Mouse (Mus musculus) kidney, adult 8-10 months (tissue): ENCODE measurements around the gene Arid2.

ENCODE experiments used
- DNase-seq, 2 experiments: peaks; one replicate each; pipeline ENCODE4 v3.0.0; 2022

Arid2 gene

GRCm38 (mm10) chr15:96345312-96345849 lies 58.1 kb downstream of the Arid2 start:
- DNase-seq: no peak

- no peak for DNase-seq
These were observed 64.1 kb downstream of the Arid2 start for GRCm38 (mm10) chr15:96351432-96351831.

DNA sequence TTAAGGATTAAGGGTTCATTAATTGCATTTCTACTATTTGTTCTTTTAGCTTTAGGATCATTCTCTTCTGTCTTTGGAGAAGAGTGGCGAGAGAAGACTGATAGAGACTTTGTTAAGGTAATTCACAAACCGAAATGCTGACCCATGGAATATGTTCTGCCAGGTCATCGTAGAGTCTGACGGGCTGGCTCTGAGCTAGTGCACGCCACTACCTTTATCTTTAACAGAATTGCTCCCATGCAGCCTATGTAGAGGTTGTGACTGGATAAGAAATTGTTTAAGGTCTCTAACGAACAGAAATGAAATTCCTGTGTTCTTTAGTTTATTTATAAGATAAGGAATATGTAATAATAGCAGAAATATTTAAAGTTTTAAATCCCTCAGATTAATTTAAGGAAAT lies 71.6 kb downstream of the Arid2 start:
- DNase-seq: no peak

DNA sequence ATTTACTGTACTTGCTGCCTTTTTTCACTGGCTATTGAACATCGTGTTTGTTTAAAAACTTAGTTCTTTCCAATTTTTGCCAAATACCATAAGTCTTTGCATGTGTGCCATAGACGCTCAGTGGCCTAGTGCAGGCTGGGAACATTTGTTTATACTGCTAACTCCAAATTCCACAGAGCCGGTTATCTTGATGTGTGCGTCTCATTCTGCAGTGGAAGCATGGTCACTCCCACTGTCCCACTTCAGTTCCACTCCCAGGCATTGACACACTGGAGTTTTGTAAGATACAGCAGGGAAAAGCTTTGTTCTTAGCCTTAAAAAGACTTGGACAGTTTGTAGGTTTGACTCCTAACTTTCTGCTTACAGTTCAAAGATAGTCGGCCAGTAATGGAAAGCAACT lies 73.3 kb downstream of the Arid2 start:
- no peak for DNase-seq

- DNase-seq: no peak
These were observed 78.0 kb downstream of the Arid2 start for GRCm38 (mm10) chr15:96365351-96365750.

DNA sequence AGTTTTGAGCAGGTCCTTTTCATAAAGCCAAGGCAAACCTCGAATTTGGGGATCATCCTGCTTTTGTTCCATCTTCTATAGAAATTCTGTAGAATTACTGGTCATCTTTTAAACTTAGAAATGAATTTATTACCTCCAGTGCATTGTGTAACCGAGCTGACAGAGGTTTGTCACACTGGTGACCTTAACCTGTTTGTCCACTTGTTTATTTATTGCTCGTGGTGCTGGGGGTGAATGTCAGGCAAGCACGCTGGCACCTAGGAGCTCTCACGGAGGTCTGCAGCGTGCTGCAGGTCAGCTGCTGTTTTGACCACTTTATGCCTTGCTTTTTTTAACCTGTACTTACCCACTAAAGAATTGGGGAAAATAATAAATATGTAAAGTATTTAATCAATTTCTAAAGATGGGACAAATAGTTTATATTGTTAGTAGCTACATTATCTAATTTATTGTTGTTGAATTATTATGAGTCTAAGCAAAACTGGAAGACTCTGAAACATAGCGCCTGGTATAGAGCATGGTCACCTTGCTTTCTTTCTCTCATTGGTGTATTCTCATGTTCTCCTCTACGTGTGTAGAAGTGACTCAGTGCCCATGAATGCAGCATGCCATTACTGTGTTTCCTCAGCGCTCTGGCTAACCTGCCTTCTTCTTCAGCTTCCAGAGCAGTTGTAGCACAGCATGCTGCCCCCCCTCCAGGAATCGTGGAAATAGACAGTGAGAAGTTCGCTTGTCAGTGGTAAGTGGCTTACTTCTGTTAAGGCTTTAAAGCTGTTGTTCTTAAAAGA lies 79.1 kb downstream of the Arid2 start:
- no peak for DNase-seq

GRCm38 (mm10) chr15:96371311-96371710 lies 84.0 kb downstream of the Arid2 start:
- DNase-seq: peak; percentile 3 to 38

DNA sequence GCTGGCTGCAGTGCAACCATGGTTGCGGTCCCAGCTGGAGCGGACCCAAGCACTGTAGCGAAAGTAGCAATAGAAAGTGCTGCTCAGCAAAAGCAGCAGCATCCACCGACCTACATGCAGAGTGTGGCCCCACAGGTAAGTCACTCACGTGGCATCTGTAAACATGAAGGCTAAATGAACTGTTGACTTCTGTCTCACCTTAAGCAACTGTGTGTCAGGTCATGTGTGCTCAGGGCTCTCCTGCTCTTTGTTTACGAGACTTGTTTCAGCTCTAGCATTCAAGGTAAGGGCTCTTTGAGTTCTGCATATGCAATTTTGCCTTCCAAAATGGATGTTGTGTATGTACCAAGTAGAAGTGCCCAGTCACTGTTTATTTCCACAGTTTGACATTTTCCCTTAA lies 85.3 kb downstream of the Arid2 start:
- no peak for DNase-seq

- peak in 1 of 2 experiments; percentile 21 for DNase-seq
These were observed 85.8 kb downstream of the Arid2 start for GRCm38 (mm10) chr15:96373161-96373560.

GRCm38 (mm10) chr15:96376214-96376613 lies 88.9 kb downstream of the Arid2 start:
- DNase-seq: no peak

- DNase-seq: no peak
These were observed 89.9 kb downstream of the Arid2 start for GRCm38 (mm10) chr15:96377263-96377662.

DNA sequence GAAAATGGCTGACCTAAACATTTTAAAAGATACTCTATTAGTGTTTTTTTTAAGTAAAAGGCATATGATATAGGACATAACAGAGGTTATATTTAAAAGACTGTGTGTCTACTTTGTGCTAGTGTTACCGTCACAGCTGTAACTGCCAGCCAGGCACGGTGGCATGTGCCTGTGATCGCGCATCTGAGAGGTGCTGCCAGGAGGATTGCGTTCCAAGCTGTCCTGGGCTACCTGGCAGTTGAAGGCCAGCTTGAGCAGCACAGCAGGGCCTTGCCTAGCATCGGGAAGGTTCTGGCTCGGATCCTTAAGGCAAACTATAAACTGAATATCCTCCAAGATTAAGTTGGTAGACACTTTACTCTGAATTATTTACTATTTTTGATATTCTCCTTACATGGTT lies 90.4 kb downstream of the Arid2 start:
- no peak for DNase-seq

DNA sequence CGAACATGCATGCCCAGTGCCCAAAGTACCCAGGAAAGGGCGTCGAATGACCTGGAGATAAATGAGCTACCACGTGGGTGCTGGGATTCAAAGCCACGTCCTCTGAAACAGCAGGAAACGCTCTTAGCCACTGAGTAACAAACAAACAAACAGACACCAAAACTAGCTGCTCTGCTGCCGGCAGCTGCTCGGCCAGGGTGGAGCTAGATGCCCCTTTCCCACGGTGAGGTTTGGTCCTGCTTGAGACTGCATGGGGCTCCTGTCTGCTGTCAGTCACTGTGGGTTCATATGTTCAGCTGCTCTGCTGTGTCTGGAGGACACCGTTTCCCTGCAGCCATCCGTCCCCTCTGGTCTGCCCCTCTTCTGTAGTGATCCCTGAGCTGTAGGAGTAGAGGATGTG lies 94.9 kb downstream of the Arid2 start:
- no peak for DNase-seq

- DNase-seq: no peak
These were observed 101.2 kb downstream of the Arid2 start for GRCm38 (mm10) chr15:96388565-96388964.

- DNase-seq: no peak
These were observed 105.6 kb downstream of the Arid2 start for GRCm38 (mm10) chr15:96392878-96393277.

- DNase-seq: no peak
These were observed 107.8 kb downstream of the Arid2 start for GRCm38 (mm10) chr15:96395071-96395470.

GRCm38 (mm10) chr15:96396641-96397344 lies 109.5 kb downstream of the Arid2 start:
- no peak for DNase-seq

GRCm38 (mm10) chr15:96398333-96398732 lies 111.0 kb downstream of the Arid2 start:
- no peak for DNase-seq

DNA sequence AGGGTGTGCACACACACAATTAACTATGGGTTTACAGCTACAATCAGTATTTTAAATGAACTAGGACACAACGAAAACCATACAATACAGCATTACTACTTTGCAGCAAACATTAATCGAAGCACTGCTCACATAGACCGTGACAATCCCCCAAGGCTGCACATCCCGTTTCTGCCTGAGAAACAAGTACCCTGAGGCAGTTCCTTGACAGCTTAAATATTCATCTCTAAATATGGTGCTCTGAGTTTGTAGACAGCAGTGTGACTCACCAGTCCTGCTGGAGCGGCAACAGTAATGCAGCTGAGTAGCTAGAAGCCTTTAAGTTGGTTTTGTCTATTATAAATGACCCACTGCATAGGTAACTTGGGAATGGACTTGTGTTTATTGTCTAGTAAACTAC lies 118.2 kb downstream of the Arid2 start:
- DNase-seq: no peak

GRCm38 (mm10) chr15:96406253-96406652 lies 118.9 kb downstream of the Arid2 start:
- no peak for DNase-seq

DNA sequence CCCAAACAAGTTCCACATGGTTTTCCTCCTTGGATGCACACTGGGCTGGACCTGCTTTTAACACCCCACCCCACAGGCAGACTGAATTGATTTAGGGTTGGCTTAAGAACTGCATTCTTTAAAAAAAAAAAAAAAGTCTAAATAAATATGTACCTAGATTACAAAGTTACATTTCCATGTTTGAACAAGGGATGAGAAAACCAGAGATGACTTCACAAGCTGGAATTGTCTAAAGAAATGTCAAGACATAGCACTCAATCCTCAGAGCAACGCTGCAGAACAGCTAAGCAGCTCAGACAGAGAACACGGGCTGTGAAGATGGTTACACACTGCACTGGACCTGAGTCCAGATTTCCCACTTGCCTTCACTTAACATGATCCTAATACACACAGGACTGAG lies 119.8 kb downstream of the Arid2 start:
- no peak for DNase-seq

- no peak for DNase-seq
These were observed 121.4 kb downstream of the Arid2 start for GRCm38 (mm10) chr15:96408717-96409121.

DNA sequence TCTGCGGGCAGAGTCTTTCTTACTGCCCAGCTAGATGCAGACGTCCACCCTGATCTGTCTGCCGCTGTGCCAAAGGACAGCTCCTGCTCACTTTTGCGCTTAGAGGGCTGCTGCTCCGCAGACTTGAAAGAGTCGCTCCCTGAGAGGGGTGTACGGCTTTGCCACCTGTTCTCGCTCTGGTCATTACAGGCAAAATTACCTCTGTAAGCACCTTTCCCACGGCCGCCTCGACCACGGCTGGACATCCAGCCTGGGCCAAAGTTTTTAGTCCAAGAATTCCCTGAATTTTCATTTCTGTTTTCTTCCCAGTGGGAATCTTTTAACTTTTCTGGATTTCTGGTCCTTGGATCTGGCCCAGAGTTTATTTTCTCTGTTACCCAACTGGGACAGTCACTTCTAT lies 130.8 kb downstream of the Arid2 start:
- DNase-seq: no peak

DNA sequence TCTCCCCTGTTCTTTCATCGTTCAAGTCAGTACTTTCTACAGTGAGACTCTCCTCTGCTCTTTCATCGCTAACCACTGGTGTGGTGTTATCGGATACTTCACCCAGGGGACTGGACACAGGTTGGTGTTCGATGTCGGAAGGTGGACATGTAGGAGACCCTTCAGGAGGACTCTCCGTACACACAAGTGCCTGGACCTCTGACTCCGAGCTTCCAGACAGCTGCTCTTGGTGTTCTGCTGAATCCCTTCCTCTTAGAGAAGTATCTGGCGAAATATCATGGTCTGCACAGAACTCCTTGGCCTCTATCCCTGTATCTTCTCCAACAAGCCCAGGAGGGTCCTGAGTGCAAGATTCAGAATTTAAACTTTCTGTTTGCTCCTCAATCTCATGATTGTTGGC lies 132.6 kb downstream of the Arid2 start:
- DNase-seq: no peak
